Mouse (Mus musculus) cortical plate, adult 2 months (tissue): ENCODE data around the gene Farsb. TPM values are rescaled to one million over a fixed set of nuclear protein-coding genes. Genes with fewer than 3 reads are reported as not detected.

Source experiments
- H3K27ac ChIP-seq: fragments of 200-500 bp; 2 replicates; pipeline ENCODE4 v1.5.1; 2012; ENCODE audit warnings: low read length, control low read depth, inconsistent platforms; ENCODE audit not compliant: insufficient read depth
- H3K4me1 ChIP-seq: fragments of 200-500 bp; 2 replicates; pipeline ENCODE4 v1.6.1; 2011; ENCODE audit warnings: low read length; ENCODE audit not compliant: control insufficient read depth, insufficient read depth
- H3K4me3 ChIP-seq: fragments of 200-500 bp; 2 replicates; pipeline ENCODE4 v1.5.1; 2011; ENCODE audit warnings: mild to moderate bottlenecking, low read length, control low read depth; ENCODE audit not compliant: insufficient read depth
- CTCF ChIP-seq: fragments of 200-500 bp; IDR thresholded peaks from 2 replicates; pipeline ENCODE4 v1.5.1; 2011; ENCODE audit warnings: mild to moderate bottlenecking, control low read depth, low read length; ENCODE audit not compliant: insufficient read depth; ENCODE audit errors: extremely low read depth
- POLR2A ChIP-seq: fragments of 200-500 bp; IDR thresholded peaks from 2 replicates; pipeline ENCODE4 v1.6.1; 2011; ENCODE audit warnings: mild to moderate bottlenecking, low read length, control low read depth; ENCODE audit not compliant: insufficient read depth; ENCODE audit errors: extremely low read depth
- polyA plus RNA-seq: library from polyadenylated mRNA; depleted of rRNA; stranded (reverse); fragments of >200 nt; gene quantifications from 2 replicates; pipeline ENCODE4 v1.2.3, GENCODE M21; 2012; rRNA removed

Farsb gene
- polyA plus RNA-seq: 55.6 and 55.8 TPM in 2 replicates

GRCm38 (mm10) chr1:78488752-78489492 is at the start of gene Farsb:
Gene Farsb (minus strand): TSS chr1:78488897.
- TF ChIP-seq POLR2A (peak; percentile 79), CTCF (no peak)
- peak within 1 kb of the TSS; percentile 73; the same call in 1 of the 2 replicates for H3K27ac ChIP-seq
- peak within 1 kb of the TSS; percentile 76 for H3K4me3 ChIP-seq
- H3K4me1 ChIP-seq: no peaks in the 10 kb centered on the region; the same call in 1 of the 2 replicates

- H3K27ac ChIP-seq: no peak overlapping the region
- H3K4me1 ChIP-seq: no peaks in the 10 kb centered on the region
- no peak overlapping the region for H3K4me3 ChIP-seq
- TF ChIP-seq CTCF (no peak), POLR2A (no peak)
Measured at GRCm38 (mm10) chr1:78538396-78538795, 49.7 kb upstream of the Farsb start.

DNA sequence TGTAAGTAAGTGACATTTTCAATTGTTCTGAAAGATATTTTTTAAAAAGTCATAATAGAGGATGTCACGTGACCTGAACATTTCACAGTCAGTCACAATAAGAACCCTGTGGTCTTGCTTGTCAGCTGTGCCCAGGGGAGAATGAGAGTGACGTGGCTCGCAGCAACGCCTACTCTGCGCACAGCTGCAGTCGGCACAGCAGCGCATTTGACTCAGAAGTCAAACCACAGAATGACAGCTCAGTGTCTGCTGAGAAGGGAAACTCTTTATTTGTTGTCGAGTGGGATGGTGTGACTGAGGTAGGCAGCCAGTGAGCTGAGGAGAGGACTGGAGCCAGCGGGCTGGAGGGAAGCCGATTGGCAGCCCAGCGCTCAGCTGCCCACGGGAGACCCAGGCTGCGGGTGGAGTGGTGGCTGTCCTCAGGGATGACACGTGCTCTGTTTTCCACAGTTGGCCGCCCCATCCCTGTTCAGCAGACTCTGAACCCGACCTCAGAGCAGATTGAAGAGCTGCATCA is 48.9 kb upstream of the Farsb start:
- Histone ChIP-seq H3K4me3 (peak overlapping the region; percentile 20), H3K27ac (peak overlapping the region; percentile 25; the same call in 1 of the 2 replicates)
- TF ChIP-seq POLR2A (peak; percentile 63; the same call in 1 of the 2 replicates), CTCF (no peak)

GRCm38 (mm10) chr1:78536310-78537164 is 47.8 kb upstream of the Farsb start:
- no peak for TF ChIP-seq POLR2A
- TF ChIP-seq CTCF: peak; percentile 72
- no peaks in the 10 kb centered on the region for H3K4me1 ChIP-seq
- peak overlapping the region; percentile 20; the same call in 1 of the 2 replicates for H3K4me3 ChIP-seq
- no peak overlapping the region for H3K27ac ChIP-seq

More for the DNA sequence above, 48.9 kb upstream of the Farsb start:
- no peaks in the 10 kb centered on the region for H3K4me1 ChIP-seq

DNA sequence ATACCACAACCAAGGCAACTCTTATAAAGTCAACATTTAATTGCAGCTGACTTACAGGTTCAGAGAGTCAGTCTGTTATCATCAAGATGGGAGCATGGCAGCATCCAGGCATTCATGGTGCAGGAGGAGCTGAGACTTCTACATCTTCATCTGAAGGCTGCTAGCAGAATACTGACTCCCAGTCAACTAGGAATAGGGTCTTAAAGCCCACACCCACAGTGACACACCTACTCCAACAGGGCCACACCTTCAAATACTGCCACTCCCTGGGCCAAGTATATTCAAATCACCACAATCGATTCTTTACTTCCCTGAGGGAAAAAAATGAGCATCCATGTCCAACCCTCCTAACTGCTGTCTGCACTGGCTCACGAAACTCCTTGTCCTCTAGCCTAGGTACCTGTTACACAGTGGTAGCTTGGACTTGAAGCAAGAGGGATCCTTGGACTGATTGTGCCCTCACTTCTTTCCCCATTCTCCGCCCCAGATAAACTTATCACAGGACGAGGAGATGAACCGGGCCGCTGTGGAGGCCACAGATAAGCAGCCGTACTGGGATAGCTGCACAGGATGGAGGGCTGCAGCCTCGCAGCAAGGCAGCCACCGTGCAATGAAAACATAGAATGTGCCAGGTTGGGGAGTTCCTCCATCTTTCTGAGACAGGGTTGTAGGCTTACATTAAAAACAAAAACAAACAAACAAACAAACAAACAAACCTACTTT is 45.9 kb upstream of the Farsb start:
- Histone ChIP-seq H3K4me3 (no peak overlapping the region), H3K27ac (no peak overlapping the region), H3K4me1 (no peaks in the 10 kb centered on the region)
- TF ChIP-seq POLR2A: no peak

DNA sequence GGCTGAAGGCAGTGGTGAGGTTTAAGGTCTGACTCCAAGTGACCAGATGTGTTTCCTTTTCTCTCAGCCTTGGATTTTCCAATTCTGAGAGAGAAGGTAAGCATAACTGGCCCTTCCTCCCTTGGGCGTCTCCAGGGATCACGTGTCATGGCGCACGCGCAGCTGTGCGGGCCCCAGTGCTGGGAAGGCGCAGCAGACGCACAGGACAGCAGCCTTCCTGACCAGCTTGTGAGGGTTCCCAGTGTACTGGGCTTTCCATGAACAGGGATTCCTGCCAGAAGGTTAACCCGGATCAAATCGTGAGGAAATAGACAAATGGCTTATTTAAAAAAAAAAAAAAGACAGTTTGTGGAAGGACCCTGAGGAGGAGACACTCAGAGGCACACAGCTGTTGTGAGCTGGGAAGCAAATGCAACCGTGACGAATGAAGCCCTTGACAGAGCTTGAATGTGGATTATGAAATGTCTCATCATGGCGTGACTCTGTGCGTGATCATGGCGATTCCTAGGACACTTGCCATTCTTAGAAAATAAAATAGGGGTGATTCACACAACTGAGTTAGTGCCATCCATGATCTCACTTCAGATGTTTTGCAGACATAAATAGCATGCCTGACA is 43.6 kb upstream of the Farsb start:
- H3K4me3 ChIP-seq: no peak overlapping the region
- TF ChIP-seq POLR2A: no peak
- TF ChIP-seq CTCF: no peak
- H3K27ac ChIP-seq: no peak overlapping the region

DNA sequence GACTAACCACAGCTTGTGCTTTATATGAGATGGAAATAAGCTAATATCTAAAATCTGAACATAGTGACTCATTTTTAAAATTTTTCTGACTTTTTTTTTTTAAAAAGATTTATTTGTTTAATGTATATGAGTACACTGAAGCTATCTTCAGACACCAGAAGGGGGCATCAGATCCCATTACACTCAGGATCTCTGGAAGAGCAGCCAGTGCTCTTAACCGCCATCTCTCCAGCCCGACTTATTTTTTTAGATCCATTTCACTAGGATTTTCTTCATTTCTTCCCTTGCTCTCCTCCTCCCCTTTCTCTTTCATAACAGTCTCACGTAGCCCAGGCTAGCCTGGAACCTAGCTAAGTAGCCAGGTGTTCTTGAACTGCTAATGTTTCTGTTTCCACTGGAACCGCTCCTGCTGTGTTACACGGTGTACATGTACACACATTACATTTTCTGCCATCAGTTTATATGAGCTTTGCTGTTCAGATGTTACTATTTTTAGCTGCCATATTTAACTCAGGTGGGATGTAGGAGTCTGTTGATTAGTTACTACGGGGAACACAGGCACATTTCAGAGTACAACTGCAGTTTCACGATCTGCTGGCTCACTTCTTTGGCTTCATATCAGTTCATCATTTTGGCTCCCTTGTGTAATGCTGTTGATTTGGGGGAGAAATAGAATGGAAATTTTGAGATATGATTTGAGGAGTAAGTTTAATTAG is 42.0 kb upstream of the Farsb start:
- H3K27ac ChIP-seq: no peak overlapping the region

More for the DNA sequence above, 43.6 kb upstream of the Farsb start:
- H3K4me1 ChIP-seq: no peaks in the 10 kb centered on the region

DNA sequence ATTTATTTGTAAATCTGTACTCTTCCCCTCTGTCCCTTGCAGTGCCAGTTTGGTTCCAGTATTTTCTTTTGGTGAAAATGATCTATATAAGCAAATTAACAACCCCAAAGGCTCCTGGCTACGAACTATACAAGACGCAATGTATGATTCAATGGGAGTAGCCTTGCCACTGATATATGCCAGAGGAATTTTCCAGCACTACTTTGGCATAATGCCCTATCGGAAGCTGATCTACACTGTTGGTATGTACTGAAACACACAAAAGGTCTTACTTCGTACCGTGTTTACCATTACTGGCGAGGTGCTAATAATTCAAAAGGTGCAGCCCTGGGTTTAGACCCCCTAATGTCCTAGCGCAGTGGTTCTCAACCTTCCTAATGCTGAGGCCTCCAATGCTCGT is 40.3 kb upstream of the Farsb start:
- Histone ChIP-seq H3K27ac (no peak overlapping the region), H3K4me1 (no peaks in the 10 kb centered on the region), H3K4me3 (no peak overlapping the region)
- no peak for TF ChIP-seq CTCF
- no peak for TF ChIP-seq POLR2A

More for the DNA sequence above, 42.0 kb upstream of the Farsb start:
- Histone ChIP-seq H3K4me1 (no peaks in the 10 kb centered on the region), H3K4me3 (no peak overlapping the region)
- TF ChIP-seq CTCF (no peak), POLR2A (no peak)
